Mouse (Mus musculus) T-helper 2 cell (primary cell): ENCODE results near the gene Rhobtb1.

ENCODE experiments used
- in situ Hi-C: fragments of 300-600 bp; cut with MboI, MseI; formaldehyde crosslinking; loops from one replicate; pipeline ENCODE4 v1.15.1; 2025; ENCODE audit warnings: high pct_unique_total_duplicates

The Rhobtb1 gene

GRCm38 (mm10) chr10:69151045-69151444 is at the start of gene Rhobtb1:
Gene Rhobtb1, plus strand, starts transcription at chr10:69151434.
- in situ Hi-C loops, result no loop called here

GRCm38 (mm10) chr10:69101988-69102387 is 49.2 kb upstream of the Rhobtb1 start:
- in situ Hi-C loops, result no loop called here

- in situ Hi-C loops, result no loop called here
These were observed 46.9 kb upstream of the Rhobtb1 start for GRCm38 (mm10) chr10:69104143-69104882.

GRCm38 (mm10) chr10:69104883-69105225 is 46.4 kb upstream of the Rhobtb1 start:
- in situ Hi-C loops, result no loop called here

- in situ Hi-C loops, result no loop called here
These were observed 44.4 kb upstream of the Rhobtb1 start for GRCm38 (mm10) chr10:69106796-69107195.

- in situ Hi-C loops, result no loop called here
These were observed 44.0 kb upstream of the Rhobtb1 start for GRCm38 (mm10) chr10:69107253-69107652.

GRCm38 (mm10) chr10:69114384-69114783 is 36.9 kb upstream of the Rhobtb1 start:
- in situ Hi-C loops, result no loop called here

- in situ Hi-C loops, result no loop called here
These were observed 33.2 kb upstream of the Rhobtb1 start for GRCm38 (mm10) chr10:69117996-69118395.

- in situ Hi-C loops, result no loop called here
These were observed 32.3 kb upstream of the Rhobtb1 start for GRCm38 (mm10) chr10:69118893-69119292.

- in situ Hi-C loops, result no loop called here
These were observed 31.8 kb upstream of the Rhobtb1 start for GRCm38 (mm10) chr10:69119456-69119855.

- in situ Hi-C loops, result no loop called here
These were observed 24.7 kb upstream of the Rhobtb1 start for GRCm38 (mm10) chr10:69126546-69126945.

GRCm38 (mm10) chr10:69128531-69128930 is 22.7 kb upstream of the Rhobtb1 start:
- in situ Hi-C loops, result no loop called here

GRCm38 (mm10) chr10:69130613-69131012 is 20.6 kb upstream of the Rhobtb1 start:
- in situ Hi-C loops, result no loop called here

- in situ Hi-C loops, result no loop called here
These were observed 16.9 kb upstream of the Rhobtb1 start for GRCm38 (mm10) chr10:69134356-69134755.

GRCm38 (mm10) chr10:69136241-69136828 is 14.9 kb upstream of the Rhobtb1 start:
- in situ Hi-C loops, result no loop called here

- in situ Hi-C loops, result no loop called here
These were observed 2.0 kb upstream of the Rhobtb1 start for GRCm38 (mm10) chr10:69149252-69149651.

GRCm38 (mm10) chr10:69152971-69153370 is 1.7 kb downstream of the Rhobtb1 start:
- in situ Hi-C loops, result no loop called here

- in situ Hi-C loops, result no loop called here
These were observed 4.4 kb downstream of the Rhobtb1 start for GRCm38 (mm10) chr10:69155428-69156175.

GRCm38 (mm10) chr10:69156462-69156861 is 5.2 kb downstream of the Rhobtb1 start:
- in situ Hi-C loops, result no loop called here

GRCm38 (mm10) chr10:69157471-69157870 is 6.2 kb downstream of the Rhobtb1 start:
- in situ Hi-C loops, result no loop called here

GRCm38 (mm10) chr10:69160877-69161276 is 9.6 kb downstream of the Rhobtb1 start:
- in situ Hi-C loops, result no loop called here

GRCm38 (mm10) chr10:69161503-69161902 is 10.3 kb downstream of the Rhobtb1 start:
- in situ Hi-C loops, result no loop called here

- in situ Hi-C loops, result no loop called here
These were observed 11.3 kb downstream of the Rhobtb1 start for GRCm38 (mm10) chr10:69162577-69162976.
